Mouse (Mus musculus) lung, embryonic 14.5 days (tissue): ENCODE measurements around the gene Cdyl. TPM values are rescaled to one million over a fixed set of nuclear protein-coding genes. Genes with fewer than 3 reads are reported as not detected.
A peak's percentile ranks its signal among the peaks of the same experiment; 100 is the strongest.
"Not testable (repeated sequence)": the region's sequence is repeated elsewhere in the genome, so short reads cannot be mapped to it uniquely, and the experiment has no call there.

Experiments
- ATAC-seq: fragments of 200-750 bp; cut with Nextera tagmentation; 2 replicates; pipeline ENCODE4 v1.8.0; 2017; ENCODE audit warnings: mild to moderate bottlenecking, moderate TSS enrichment, moderate library complexity; ENCODE audit not compliant: insufficient read depth
- DNase-seq: peaks from one replicate; pipeline ENCODE4 v3.0.0-alpha.2; 2015
- H3K27ac ChIP-seq: fragments of 300-500 bp; sonication (generic); 2 replicates; pipeline ENCODE4 v1.5.1; 2014; ENCODE audit warnings: low read depth, mild to moderate bottlenecking, moderate library complexity
- H3K27me3 ChIP-seq: fragments of 300-500 bp; sonication (generic); 2 replicates; pipeline ENCODE4 v1.6.1; 2014; ENCODE audit warnings: low read length, control low read depth; ENCODE audit not compliant: insufficient read depth
- H3K36me3 ChIP-seq: fragments of 300-500 bp; sonication (generic); 2 replicates; pipeline ENCODE4 v1.6.1; 2014; ENCODE audit warnings: control low read depth; ENCODE audit not compliant: insufficient read depth
- H3K4me1 ChIP-seq: fragments of 300-500 bp; sonication (generic); 2 replicates; pipeline ENCODE4 v1.6.1; 2014; ENCODE audit warnings: antibody characterized with exemption, control low read depth; ENCODE audit not compliant: insufficient read depth
- H3K4me2 ChIP-seq: fragments of 300-500 bp; sonication (generic); 2 replicates; pipeline ENCODE4 v1.6.1; 2014; ENCODE audit warnings: mild to moderate bottlenecking
- H3K4me3 ChIP-seq: fragments of 300-500 bp; sonication (generic); 2 replicates; pipeline ENCODE4 v1.5.1; 2014; ENCODE audit warnings: low read depth, low read length
- H3K9ac ChIP-seq: fragments of 300-500 bp; sonication (generic); 2 replicates; pipeline ENCODE4 v1.6.1; 2014
- H3K9me3 ChIP-seq: fragments of 300-500 bp; sonication (generic); 2 replicates; pipeline ENCODE4 v1.6.1; 2016; ENCODE audit warnings: low read depth, low read length, control low read depth
- CTCF ChIP-seq: IDR thresholded peaks from 2 replicates; pipeline ENCODE4 v1.5.1; 2016; ENCODE audit warnings: antibody characterized with exemption, low read depth
- WGBS: fragments of 180-500 bp; shearing (Covaris S2); extraction: QIAGEN DNeasy Blood & Tissue Kit; methylation state at CpG from one replicate; pipeline ENCODE4 v1.1.7; 2014; 5-methylcytosine and 5-hydroxymethylcytosine counted together
- polyA plus RNA-seq: library from polyadenylated mRNA; unstranded; fragments of >200 nt; fragmentation: Nextera tagmentation; extraction: Ambion mirVana; gene quantifications from 2 replicates; pipeline ENCODE4 v1.2.1, GENCODE M21; 2014

Cdyl gene
- polyA plus RNA-seq, 1 experiment from 2014 or later: 24.1 TPM

DNA sequence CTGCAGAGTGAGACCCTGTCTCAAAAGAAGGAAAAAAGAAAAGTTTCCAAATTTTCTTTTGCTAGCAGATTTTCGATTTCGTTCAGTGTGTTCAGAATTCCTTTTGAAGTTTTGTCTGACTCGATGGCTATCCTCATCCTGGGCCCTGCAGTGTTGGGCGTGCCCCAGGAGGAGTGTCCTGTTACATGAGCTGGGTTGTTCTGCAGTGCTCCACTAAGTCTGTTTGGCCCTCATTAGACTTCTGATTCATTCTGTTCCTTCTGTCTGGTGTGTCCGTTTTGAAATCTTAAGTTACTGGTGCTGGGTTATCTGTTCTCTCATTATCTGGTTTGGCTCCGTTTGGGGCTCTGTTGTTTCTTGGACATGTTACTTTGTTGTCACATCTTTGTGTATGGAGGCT is 174.3 kb downstream of the Cdyl start:
- H3K4me2 ChIP-seq: no peak overlapping the region
- WGBS: 32% methylated on average over 6 of the region's 6 CpGs
- no peak for ATAC-seq

DNA sequence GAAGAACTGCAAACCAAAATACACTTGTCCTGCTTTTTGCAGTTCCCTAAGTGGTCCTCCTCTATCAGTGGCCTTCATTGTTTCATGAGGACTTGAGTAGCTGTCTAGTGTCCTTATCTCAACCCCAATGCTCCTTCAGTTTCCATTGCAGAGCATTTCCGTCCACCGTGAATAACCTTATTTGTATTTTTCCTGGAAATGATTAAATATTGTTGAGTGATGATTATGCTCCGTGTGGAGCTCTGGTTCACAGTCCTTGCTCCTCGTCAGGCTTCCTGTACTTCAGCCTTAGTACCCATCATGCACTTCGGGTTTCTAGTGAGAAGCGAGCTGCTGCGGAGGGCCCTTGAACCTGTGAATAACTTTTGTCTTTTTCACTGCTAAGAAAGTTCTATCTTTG is 176.0 kb downstream of the Cdyl start:
- H3K9me3 ChIP-seq: no peaks in the 10 kb centered on the region
- peak; percentile 58 for DNase-seq
- ATAC-seq: no peak
- no peaks in the 10 kb centered on the region for H3K27me3 ChIP-seq
- no peak overlapping the region for H3K27ac ChIP-seq
- H3K36me3 ChIP-seq: 0 out of 2 replicates have a peak, but pooled peaks cover 10% of the 10 kb centered on the region
- H3K4me3 ChIP-seq: no peak overlapping the region
- peaks cover 10% of the 10 kb centered on the region; the same call in 1 of the 2 replicates for H3K4me1 ChIP-seq
- H3K9ac ChIP-seq: no peak overlapping the region
- TF ChIP-seq CTCF: no peak
- 50% methylated on average over 7 of the region's 7 CpGs for WGBS
- no peak overlapping the region for H3K4me2 ChIP-seq

More for the DNA sequence above, 174.3 kb downstream of the Cdyl start:
- H3K27me3 ChIP-seq: no peaks in the 10 kb centered on the region
- no peaks in the 10 kb centered on the region for H3K36me3 ChIP-seq
- peak; percentile 29 for DNase-seq
- H3K9ac ChIP-seq: no peak overlapping the region
- H3K4me3 ChIP-seq: no peak overlapping the region
- no peak for TF ChIP-seq CTCF
- peaks cover 10% of the 10 kb centered on the region; the same call in 1 of the 2 replicates for H3K4me1 ChIP-seq
- H3K9me3 ChIP-seq: no peaks in the 10 kb centered on the region
- no peak overlapping the region for H3K27ac ChIP-seq

DNA sequence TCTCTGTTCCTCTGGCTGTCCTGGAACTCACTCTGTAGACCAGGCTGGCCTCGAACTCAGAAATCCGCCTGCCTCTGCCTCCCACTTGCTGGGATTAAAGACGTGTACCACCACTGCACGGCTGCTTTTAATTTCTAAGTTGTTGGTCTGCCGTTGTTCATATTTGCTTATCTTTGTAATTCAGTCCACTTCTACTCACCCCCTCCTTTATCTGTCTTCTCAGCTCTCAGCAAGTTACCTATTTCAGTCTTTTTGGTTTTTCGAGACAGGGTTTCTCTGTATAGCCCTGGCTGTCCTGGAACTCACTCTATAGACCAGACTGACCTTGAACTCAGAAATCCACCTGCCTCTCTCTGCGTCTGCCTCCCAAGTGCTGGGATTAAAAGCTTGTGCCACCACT is 176.9 kb downstream of the Cdyl start:
- H3K4me3 ChIP-seq, H3K4me2 ChIP-seq, DNase-seq, H3K9ac ChIP-seq, H3K27me3 ChIP-seq, H3K36me3 ChIP-seq, H3K9me3 ChIP-seq, ATAC-seq: not testable (repeated sequence)
- Histone ChIP-seq H3K27ac (peak overlapping the region; percentile 48; the same call in 1 of the 2 replicates), H3K4me1 (peaks cover 10% of the 10 kb centered on the region; the same call in 1 of the 2 replicates)
- 83% methylated on average over 7 of the region's 7 CpGs for WGBS

- WGBS: 85% methylated on average over 10 of the region's 10 CpGs
- no peak for ATAC-seq
Observed at GRCm38 (mm10) chr13:35840102-35840501, 180.5 kb downstream of the Cdyl start.

GRCm38 (mm10) chr13:35843383-35843782 is 183.8 kb downstream of the Cdyl start:
- ATAC-seq: no peak
- H3K4me3 ChIP-seq: no peak overlapping the region
- peak; percentile 3 for DNase-seq
- 0 out of 2 replicates have a peak, but pooled peaks cover 4% of the 10 kb centered on the region for H3K4me1 ChIP-seq
- 66% methylated on average over 7 of the region's 7 CpGs for WGBS
- TF ChIP-seq CTCF: no peak
- no peak overlapping the region for H3K9ac ChIP-seq
- H3K36me3 ChIP-seq: 0 out of 2 replicates have a peak, but pooled peaks cover 10% of the 10 kb centered on the region
- H3K4me2 ChIP-seq: no peak overlapping the region
- H3K27me3 ChIP-seq: no peaks in the 10 kb centered on the region
- H3K9me3 ChIP-seq: no peaks in the 10 kb centered on the region
- no peak overlapping the region for H3K27ac ChIP-seq

More at GRCm38 (mm10) chr13:35840102-35840501, 180.5 kb downstream of the Cdyl start:
- no peak overlapping the region for H3K4me3 ChIP-seq
- 0 out of 2 replicates have a peak, but pooled peaks cover 10% of the 10 kb centered on the region for H3K36me3 ChIP-seq
- H3K4me2 ChIP-seq: no peak overlapping the region
- no peak overlapping the region for H3K27ac ChIP-seq
- DNase-seq: no peak
- H3K27me3 ChIP-seq: no peaks in the 10 kb centered on the region
- no peak overlapping the region for H3K9ac ChIP-seq
- no peaks in the 10 kb centered on the region for H3K9me3 ChIP-seq
- no peak for TF ChIP-seq CTCF
- H3K4me1 ChIP-seq: no peaks in the 10 kb centered on the region

DNA sequence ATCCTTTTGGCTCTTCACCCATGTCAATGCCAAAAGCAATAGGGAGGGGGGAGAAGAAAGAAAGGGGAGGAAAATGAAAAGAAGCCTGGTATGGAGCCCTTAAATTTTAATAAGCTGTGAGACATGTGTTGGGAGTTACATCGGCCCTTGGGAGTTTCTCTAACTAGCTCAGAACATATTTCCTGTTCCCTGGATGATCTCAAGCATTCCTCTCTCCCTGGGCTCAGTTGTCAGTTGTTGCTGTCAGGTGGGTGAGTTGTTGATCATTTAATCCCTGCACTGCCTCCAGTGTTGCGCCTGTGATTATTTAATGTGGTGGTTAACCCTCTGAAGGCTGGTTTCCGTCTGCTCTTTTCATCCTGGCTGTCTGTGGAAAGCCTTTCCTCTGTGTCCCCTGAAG is 185.7 kb downstream of the Cdyl start:
- H3K4me2 ChIP-seq: no peak overlapping the region
- no peak overlapping the region for H3K27ac ChIP-seq
- WGBS: 60% methylated on average over 3 of the region's 3 CpGs
- ATAC-seq (no peak), DNase-seq (no peak)
- H3K36me3 ChIP-seq: 0 out of 2 replicates have a peak, but pooled peaks cover under 1% of the 10 kb centered on the region
- H3K9me3 ChIP-seq: no peaks in the 10 kb centered on the region
- H3K27me3 ChIP-seq: no peaks in the 10 kb centered on the region
- H3K4me1 ChIP-seq: 0 out of 2 replicates have a peak, but pooled peaks cover 4% of the 10 kb centered on the region
- H3K9ac ChIP-seq: no peak overlapping the region
- no peak for TF ChIP-seq CTCF
- H3K4me3 ChIP-seq: no peak overlapping the region

DNA sequence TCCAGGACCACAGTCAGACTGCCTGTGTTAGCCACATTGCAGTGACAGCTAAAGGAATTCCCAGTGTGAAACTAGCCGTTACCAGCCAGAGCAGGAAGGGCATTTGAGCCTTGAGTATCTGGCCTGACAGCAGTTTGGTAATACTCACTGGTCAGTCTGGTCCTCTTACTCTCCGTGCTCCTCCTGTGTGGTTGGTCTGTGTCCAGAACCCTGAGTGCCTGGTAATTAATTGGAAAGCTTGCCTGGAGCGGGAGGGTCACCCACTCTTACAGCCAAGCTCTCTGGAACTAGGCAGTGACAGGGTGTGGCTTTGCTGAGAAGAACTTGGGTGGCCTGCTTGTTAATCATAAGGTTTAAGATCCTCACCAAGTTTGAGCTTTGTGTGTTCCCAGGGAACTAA is 189.1 kb downstream of the Cdyl start:
- peak; percentile 50 for DNase-seq
- no peak overlapping the region for H3K4me3 ChIP-seq
- peak; percentile 49; the same call in 1 of the 2 replicates for ATAC-seq
- peaks cover 4% of the 10 kb centered on the region; the same call in 1 of the 2 replicates for H3K4me1 ChIP-seq
- 52% methylated on average over 3 of the region's 3 CpGs for WGBS
- no peak overlapping the region for H3K4me2 ChIP-seq
- H3K27me3 ChIP-seq: no peaks in the 10 kb centered on the region
- H3K27ac ChIP-seq: no peak overlapping the region
- no peak for TF ChIP-seq CTCF
- H3K9me3 ChIP-seq: no peaks in the 10 kb centered on the region
- H3K36me3 ChIP-seq: no peaks in the 10 kb centered on the region
- H3K9ac ChIP-seq: no peak overlapping the region
